Mouse (Mus musculus): ENCODE measurements around the gene Plxnc1. TPM values are rescaled to one million over a fixed set of nuclear protein-coding genes. Genes with fewer than 3 reads are reported as not detected.

Gene Plxnc1
- polyA plus RNA-seq, 1 experiment from 2014 or later = 8.1 TPM

GRCm38 (mm10) chr10:94747011-94747410 is 197.6 kb downstream of the Plxnc1 start:
- H3K9ac ChIP-seq = no peak overlapping the region
- no peak overlapping the region for H3K27ac ChIP-seq (replicated peaks)
- H3K36me3 ChIP-seq = peaks cover 10% of the 10 kb centered on the region; the same call in 1 of the 2 replicates
- H3K4me2 ChIP-seq = no peak overlapping the region
- 79% methylated on average over 2 of the region's 2 CpGs for whole genome bisulfite sequencing
- H3K27me3 ChIP-seq = no peaks in the 10 kb centered on the region
- H3K4me3 ChIP-seq = no peak overlapping the region
- no peaks in the 10 kb centered on the region for H3K4me1 ChIP-seq (replicated peaks)
- ATAC-seq (ENCODE audit: low read depth) = no peak
- no peaks in the 10 kb centered on the region for H3K9me3 ChIP-seq

GRCm38 (mm10) chr10:94741459-94741858 is 203.2 kb downstream of the Plxnc1 start:
- no peak overlapping the region for H3K27ac ChIP-seq (replicated peaks)
- H3K4me2 ChIP-seq = no peak overlapping the region
- 90% methylated on average over 3 of the region's 3 CpGs for WGBS
- ATAC-seq (ENCODE audit: low read depth) = no peak
- H3K9me3 ChIP-seq = no peaks in the 10 kb centered on the region
- H3K4me3 ChIP-seq = no peak overlapping the region
- H3K27me3 ChIP-seq = no peaks in the 10 kb centered on the region
- no peaks in the 10 kb centered on the region for H3K4me1 ChIP-seq (replicated peaks)
- H3K9ac ChIP-seq = no peak overlapping the region
- no peaks in the 10 kb centered on the region for H3K36me3 ChIP-seq
